Mouse (Mus musculus): ENCODE measurements around the gene Man1b1.

GRCm38 (mm10) chr2:25311491-25311891 is 20.6 kb upstream of the Man1b1 start:
- TF ChIP-seq POLR2A (IDR thresholded peaks at IDR 0.05; ENCODE audit: low read depth, low read length) = no peak
- no peak for TF ChIP-seq CTCF (IDR thresholded peaks at IDR 0.05; ENCODE audit: extremely low read depth, insufficient read length, insufficient replicate concordance, low read depth, low read length)
